Mouse (Mus musculus) urinary bladder, postnatal 14 days (tissue): ENCODE results near the gene Slc35f4.
"Not testable (repeated sequence)": the region's sequence is repeated elsewhere in the genome, so short reads cannot be mapped to it uniquely, and the experiment has no call there.

Source experiments
- DNase-seq: peaks from one replicate; pipeline ENCODE4 v3.0.0; 2021; ENCODE audit warnings: low spot score

Gene Slc35f4

GRCm38 (mm10) chr14:49278479-49278878, 247.4 kb downstream of the Slc35f4 start:
- DNase-seq, result not testable (repeated sequence)

GRCm38 (mm10) chr14:49277642-49278041, 248.2 kb downstream of the Slc35f4 start:
- no peak for DNase-seq

GRCm38 (mm10) chr14:49275376-49275775, 250.5 kb downstream of the Slc35f4 start:
- no peak for DNase-seq

- DNase-seq, result no peak
These were observed 260.4 kb downstream of the Slc35f4 start for GRCm38 (mm10) chr14:49265286-49266002.
